Mouse (Mus musculus) lung, postnatal 25 days (tissue): Measurements from ENCODE around the gene M1ap.

Experiments
- DNase-seq: peaks from one replicate; pipeline ENCODE4 v3.0.0; 2022; ENCODE audit warnings: low spot score

The M1ap gene

GRCm38 (mm10) chr6:82934616-82935230 is 12.0 kb upstream of the M1ap start:
- no peak for DNase-seq

DNA sequence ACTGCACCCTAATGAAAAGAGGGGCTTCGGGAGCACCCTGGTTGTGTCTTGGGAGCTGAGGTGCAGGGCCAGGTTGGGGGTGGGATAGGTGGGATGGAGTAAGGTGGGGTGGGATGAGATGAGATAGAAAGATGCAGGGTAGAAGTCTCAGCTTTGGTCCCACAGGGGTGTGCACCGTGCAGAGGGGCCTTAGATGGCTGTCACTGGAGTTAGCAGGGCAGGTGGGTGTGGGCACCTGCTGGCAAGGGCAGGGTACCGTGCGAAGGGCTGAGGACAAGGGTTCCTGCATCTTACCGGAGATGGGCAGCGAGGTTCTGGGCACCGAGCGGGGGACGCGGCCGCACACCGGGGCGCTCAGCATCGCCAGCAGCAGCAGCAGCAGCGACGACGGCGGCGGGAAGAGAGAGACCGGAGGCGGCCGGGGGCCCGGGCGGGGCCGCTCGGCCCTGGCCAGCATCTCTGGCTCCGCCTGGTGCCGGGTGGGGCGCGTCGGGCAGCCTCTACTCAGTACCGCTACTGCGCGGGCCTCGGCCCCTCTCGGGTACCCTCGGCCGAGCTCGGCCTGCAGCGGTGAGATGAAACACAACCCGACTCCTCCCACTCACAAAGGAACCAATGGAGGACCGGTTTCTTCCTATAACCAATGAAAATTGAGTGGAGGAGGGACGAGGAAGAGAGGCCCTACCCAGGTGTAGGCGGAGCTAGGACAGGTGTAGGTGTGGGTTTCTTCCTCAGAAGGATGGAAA is 7.4 kb upstream of the M1ap start, which contains the start of gene Sema4f:
Gene Sema4f, minus strand, starts transcription at position 603 of the 746 bp plus-strand sequence.
- DNase-seq = peak; percentile 86

DNA sequence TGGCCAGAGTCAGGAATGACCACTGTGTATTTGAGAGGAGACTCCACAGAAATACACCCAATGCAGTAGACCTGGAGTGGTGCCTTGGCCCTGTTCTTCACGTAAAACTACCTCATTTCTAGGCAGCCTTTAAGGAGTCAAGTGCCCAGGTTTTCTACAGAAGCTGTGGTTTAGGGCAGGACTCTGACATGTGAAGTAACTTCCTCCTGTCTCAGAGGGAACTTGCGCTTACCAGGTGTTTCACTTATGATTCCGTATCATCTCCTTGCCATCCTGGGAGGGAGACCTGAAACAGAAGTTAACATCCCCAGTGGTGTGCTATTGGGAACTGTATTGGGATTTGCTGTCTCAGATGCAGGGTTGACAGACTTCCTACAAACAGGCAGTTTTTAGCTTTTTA is 5.9 kb upstream of the M1ap start:
- DNase-seq = no peak

DNA sequence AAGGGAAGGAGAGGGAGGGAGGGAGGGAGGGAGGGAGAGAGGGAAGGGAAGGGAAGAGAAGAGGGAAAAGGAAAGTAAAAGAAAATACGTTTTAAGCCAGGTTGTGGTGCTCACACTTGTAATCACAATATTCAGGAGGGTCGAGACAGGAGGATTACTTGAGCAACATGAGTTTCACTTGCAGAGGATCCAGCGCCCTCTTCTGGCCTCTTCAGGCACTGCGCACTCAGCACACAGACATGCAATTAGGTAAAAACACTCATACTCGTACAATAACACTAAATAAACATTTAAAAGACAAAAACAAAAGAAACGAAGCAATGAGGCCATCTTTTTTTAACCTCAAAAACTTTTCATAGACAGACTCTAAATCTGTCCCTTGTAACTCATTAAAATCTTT is 952 bp upstream of the M1ap start:
- DNase-seq = no peak

- peak; percentile 83 for DNase-seq
Observed at GRCm38 (mm10) chr6:82956553-82957251, 10.0 kb downstream of the M1ap start.

GRCm38 (mm10) chr6:82961664-82962063 is 15.0 kb downstream of the M1ap start:
- no peak for DNase-seq

- peak; percentile 66 for DNase-seq
Observed at GRCm38 (mm10) chr6:82969249-82970084, 22.8 kb downstream of the M1ap start.

GRCm38 (mm10) chr6:82971031-82971430 is 24.3 kb downstream of the M1ap start:
- peak; percentile 76 for DNase-seq

DNA sequence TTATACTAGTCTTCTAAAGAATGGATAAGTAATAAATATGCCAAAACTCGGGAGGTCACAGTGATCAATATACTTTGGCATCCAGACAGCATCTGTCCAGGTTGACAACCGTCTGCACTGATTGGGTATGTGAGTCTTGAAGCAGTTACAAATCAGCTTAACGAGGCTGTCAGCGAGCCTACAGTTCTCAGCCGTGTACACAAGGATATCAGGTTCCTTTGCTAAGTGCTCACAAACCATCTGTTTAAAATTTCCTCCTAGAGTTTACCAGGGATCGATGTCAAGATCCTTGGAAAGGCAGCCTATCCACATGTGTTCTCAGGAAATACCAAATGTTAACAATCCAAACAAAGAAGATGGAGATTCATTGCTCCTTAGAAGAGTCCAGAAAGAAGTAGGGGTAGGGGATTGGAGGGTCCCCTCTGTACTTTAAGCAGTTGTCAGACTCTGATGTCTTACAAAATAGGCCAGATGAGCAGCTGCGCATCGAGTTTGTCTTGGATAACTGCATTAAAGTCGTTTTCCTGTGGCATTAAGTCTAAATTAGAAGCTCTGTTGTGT is 40.8 kb downstream of the M1ap start:
- DNase-seq = no peak

GRCm38 (mm10) chr6:82993696-82994095 is 47.0 kb downstream of the M1ap start:
- no peak for DNase-seq

- no peak for DNase-seq
Observed at GRCm38 (mm10) chr6:82994372-82994771, 47.7 kb downstream of the M1ap start.

GRCm38 (mm10) chr6:82996740-82997315 is 50.1 kb downstream of the M1ap start:
- DNase-seq = peak; percentile 95

DNA sequence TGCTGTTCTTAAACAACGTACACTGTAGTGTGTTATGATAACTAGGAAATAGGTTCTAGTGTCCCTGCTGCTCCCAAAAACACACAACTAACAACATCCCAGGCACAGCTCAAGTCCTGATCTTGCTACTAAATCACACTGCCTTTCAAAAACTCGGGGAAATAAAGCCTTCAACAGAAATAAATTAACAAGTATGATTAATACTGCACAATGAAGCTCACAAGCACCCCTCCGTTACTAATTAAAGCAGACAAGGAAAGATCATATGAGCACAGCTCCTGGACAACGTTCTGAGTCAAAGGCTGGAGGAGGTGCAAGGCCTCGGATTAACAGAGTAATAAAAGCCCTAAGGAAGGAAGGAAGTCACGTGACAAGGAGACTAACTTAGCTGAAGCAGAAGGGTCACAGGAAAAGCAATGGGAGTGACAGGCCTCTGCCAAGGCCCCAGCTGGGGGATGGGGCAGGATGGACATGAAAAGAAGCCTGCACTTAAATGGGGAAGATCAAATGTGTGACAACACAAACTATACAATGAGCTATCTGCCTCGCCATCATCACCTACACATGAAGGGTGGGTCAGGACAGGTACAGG is 50.9 kb downstream of the M1ap start:
- peak; percentile 62 for DNase-seq

DNA sequence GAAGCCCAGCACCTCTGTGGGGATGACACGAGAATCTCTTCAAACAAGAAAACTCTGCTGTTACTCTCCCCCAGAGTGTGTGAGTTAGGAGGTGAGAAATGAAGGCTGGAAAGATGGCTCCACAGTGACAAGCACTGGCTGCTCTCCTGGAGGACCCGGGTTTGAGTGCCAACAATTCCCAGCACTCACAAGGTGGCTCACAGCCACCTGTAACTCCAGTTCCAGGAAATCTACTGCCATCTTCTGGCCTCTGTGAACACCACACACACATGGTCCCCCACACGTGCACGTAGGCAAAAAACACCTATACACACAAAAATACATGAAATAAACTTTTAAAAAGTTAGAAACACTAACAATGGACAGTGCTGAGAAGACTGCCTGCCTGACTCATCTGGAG is 51.6 kb downstream of the M1ap start:
- no peak for DNase-seq

- no peak for DNase-seq
Observed at GRCm38 (mm10) chr6:82999986-83000385, 53.3 kb downstream of the M1ap start.

GRCm38 (mm10) chr6:83003082-83003481 is 56.4 kb downstream of the M1ap start:
- no peak for DNase-seq

DNA sequence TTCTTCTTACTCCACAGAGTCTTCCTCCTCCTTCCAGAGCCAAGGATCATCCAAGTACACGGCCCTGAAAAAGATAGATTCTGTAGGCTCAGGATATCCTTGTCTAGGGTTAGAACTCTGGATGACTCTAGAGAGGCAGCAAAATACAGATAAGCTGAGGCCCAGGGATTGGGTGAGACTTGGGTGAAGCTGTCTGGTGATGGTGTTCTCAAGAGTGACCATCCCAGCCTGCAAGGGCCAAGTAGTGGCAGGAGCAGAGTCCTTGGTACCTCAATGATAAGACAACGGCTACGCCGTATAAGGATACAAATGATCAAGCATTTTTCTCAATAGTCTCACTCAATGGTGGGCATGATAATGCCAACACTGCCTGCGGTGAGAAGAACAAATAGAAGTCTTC is 57.1 kb downstream of the M1ap start:
- DNase-seq = no peak

- DNase-seq = no peak
Observed at GRCm38 (mm10) chr6:83004309-83004708, 57.6 kb downstream of the M1ap start.

GRCm38 (mm10) chr6:83004872-83005271 is 58.2 kb downstream of the M1ap start:
- peak; percentile 74 for DNase-seq

DNA sequence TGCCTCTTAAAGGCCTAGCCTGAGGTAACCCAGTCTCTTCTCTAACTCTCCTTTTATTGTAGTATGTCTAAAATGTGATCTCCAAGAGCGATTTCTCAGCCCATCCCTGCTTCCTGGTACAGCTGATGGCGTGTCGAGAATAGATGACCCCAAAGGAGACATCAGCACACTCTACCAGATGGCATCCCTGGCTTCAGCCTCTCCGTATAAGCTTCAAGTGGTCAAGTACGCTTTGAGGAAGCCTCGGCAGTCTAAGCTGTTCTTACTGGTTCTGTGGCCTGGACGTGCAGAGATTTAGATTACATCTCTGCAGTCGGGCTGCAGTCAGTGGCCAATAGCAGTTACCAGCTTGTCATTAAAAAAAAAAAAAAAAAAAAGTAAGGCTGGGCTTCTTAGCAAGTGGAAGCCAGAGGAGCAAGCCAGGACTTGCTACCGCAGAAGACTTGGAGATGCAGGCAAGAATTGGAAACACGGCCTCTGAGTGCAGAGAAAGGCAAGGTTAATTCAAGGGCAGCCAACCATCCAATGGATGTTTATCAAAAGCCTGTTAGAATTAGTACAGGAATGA is 58.8 kb downstream of the M1ap start:
- DNase-seq = no peak

DNA sequence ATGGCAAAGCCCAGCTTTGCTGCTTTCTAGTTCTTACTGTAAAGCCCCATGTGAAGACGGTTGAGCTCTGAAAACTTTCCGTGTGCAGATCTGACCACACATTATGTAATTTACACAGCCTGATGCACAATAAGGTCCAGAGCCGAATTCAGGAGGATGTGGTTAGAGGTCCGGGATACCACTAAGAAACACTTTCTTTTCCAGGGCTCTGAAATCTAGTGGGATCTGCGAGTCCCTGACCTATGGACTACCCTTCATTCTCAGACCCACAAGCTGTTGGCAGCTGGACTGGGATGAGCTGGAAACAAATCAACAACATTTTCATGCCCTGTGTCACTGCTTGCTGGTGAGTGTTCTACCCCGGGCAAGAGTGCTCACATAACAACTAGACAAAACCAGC is 59.4 kb downstream of the M1ap start:
- DNase-seq = no peak
